Mouse (Mus musculus) olfactory bulb, adult 2 months (tissue): ENCODE data around the gene Hist2h3c2. TPM values are rescaled to one million over a fixed set of nuclear protein-coding genes. Genes with fewer than 3 reads are reported as not detected.
A peak's percentile ranks its signal among the peaks of the same experiment; 100 is the strongest.
"Not testable (repeated sequence)": the region's sequence is repeated elsewhere in the genome, so short reads cannot be mapped to it uniquely, and the experiment has no call there.

Experiments
- H3K27ac ChIP-seq: fragments of 200-500 bp; 2 replicates; pipeline ENCODE4 v1.5.1; 2012; ENCODE audit warnings: low read depth, low read length; ENCODE audit not compliant: insufficient read depth
- H3K4me1 ChIP-seq: fragments of 200-500 bp; 2 replicates; pipeline ENCODE4 v1.6.1; 2012; ENCODE audit warnings: low read length; ENCODE audit not compliant: control insufficient read depth, insufficient read depth
- H3K4me3 ChIP-seq: fragments of 200-500 bp; 2 replicates; pipeline ENCODE4 v1.5.1; 2012; ENCODE audit warnings: mild to moderate bottlenecking, low read depth, low read length, moderate library complexity; ENCODE audit not compliant: insufficient read depth
- CTCF ChIP-seq: fragments of 200-500 bp; IDR thresholded peaks from 2 replicates; pipeline ENCODE4 v1.5.1; 2012; ENCODE audit warnings: low read depth, mild to moderate bottlenecking, low read length, moderate library complexity; ENCODE audit not compliant: insufficient read depth
- POLR2A ChIP-seq: fragments of 200-500 bp; IDR thresholded peaks from 2 replicates; pipeline ENCODE4 v1.6.1; 2012; ENCODE audit warnings: mild to moderate bottlenecking, low read depth, low read length, moderate library complexity; ENCODE audit not compliant: insufficient read depth
- WGBS: fragments of 180-500 bp; shearing (Covaris S2); methylation state at CpG from one replicate; pipeline ENCODE4 v1.1.7; 2018; 5-methylcytosine and 5-hydroxymethylcytosine counted together
- polyA plus RNA-seq: library from polyadenylated mRNA; stranded (reverse); fragments of >200 nt; gene quantifications from 2 replicates; pipeline ENCODE4 v1.2.4, GENCODE M21; 2012; ENCODE audit warnings: low replicate concordance; ENCODE audit not compliant: missing spikeins, insufficient read depth, insufficient read length

The Hist2h3c2 gene
- not detected in 2 replicates for polyA plus RNA-seq

GRCm38 (mm10) chr3:96238954-96239793 lies at the start of gene Hist2h3c2:
Gene Hist2h3c2 (minus strand): TSS chr3:96239127.
- H3K4me3 ChIP-seq: peak within 1 kb of the TSS; percentile 52
- not testable (repeated sequence) for H3K4me1 ChIP-seq
- WGBS: under 1% methylated on average over 21 of the region's 68 CpGs
- peak within 1 kb of the TSS; percentile 57; the same call in 1 of the 2 replicates for H3K27ac ChIP-seq

- H3K4me3 ChIP-seq, H3K27ac ChIP-seq, H3K4me1 ChIP-seq: not testable (repeated sequence)
- 87% methylated on average over 11 of the region's 11 CpGs for WGBS
- TF ChIP-seq CTCF: peak; percentile 66; the same call in 1 of the 2 replicates
Measured at GRCm38 (mm10) chr3:96287334-96287733, 48.4 kb upstream of the Hist2h3c2 start.

- Histone ChIP-seq H3K27ac (no peak overlapping the region), H3K4me1 (no peaks in the 10 kb centered on the region), H3K4me3 (no peak overlapping the region)
- 16% methylated on average over 4 of the region's 4 CpGs for WGBS
- no peak for TF ChIP-seq CTCF
- TF ChIP-seq POLR2A: no peak
Measured at GRCm38 (mm10) chr3:96284457-96284856, 45.5 kb upstream of the Hist2h3c2 start.

GRCm38 (mm10) chr3:96280660-96281059 lies 41.7 kb upstream of the Hist2h3c2 start:
- WGBS: 62% methylated on average over 6 of the region's 6 CpGs
- TF ChIP-seq CTCF (no peak), POLR2A (no peak)
- no peak overlapping the region for H3K27ac ChIP-seq
- no peak overlapping the region for H3K4me3 ChIP-seq
- H3K4me1 ChIP-seq: peaks cover 4% of the 10 kb centered on the region

GRCm38 (mm10) chr3:96277800-96278624 lies 39.1 kb upstream of the Hist2h3c2 start:
- WGBS: 1% methylated on average over 49 of the region's 49 CpGs
- Histone ChIP-seq H3K27ac (peak overlapping the region; percentile 85), H3K4me1 (peaks cover 4% of the 10 kb centered on the region), H3K4me3 (peak overlapping the region; percentile 62)
- TF ChIP-seq CTCF (peak; percentile 77), POLR2A (peak; percentile 48)

GRCm38 (mm10) chr3:96277428-96277799 lies 38.5 kb upstream of the Hist2h3c2 start:
- 18% methylated on average over 8 of the region's 8 CpGs for WGBS
- H3K4me3 ChIP-seq: peak overlapping the region; percentile 49
- peaks cover 4% of the 10 kb centered on the region for H3K4me1 ChIP-seq
- TF ChIP-seq POLR2A: no peak
- TF ChIP-seq CTCF: no peak
- H3K27ac ChIP-seq: 0 out of 2 replicates have a peak overlapping the region, but pooled peaks have one; percentile 38

GRCm38 (mm10) chr3:96273591-96274465 lies 34.9 kb upstream of the Hist2h3c2 start:
- H3K4me3 ChIP-seq: no peak overlapping the region
- 93% methylated on average over 17 of the region's 17 CpGs for WGBS
- TF ChIP-seq CTCF: no peak
- no peak for TF ChIP-seq POLR2A

More at GRCm38 (mm10) chr3:96273591-96274465, 34.9 kb upstream of the Hist2h3c2 start:
- H3K4me1 ChIP-seq: peaks cover 4% of the 10 kb centered on the region
- H3K27ac ChIP-seq: no peak overlapping the region
